Comparison of ENCODE assay signal across 14 mouse cellular contexts in genomic region chr12:79437572-79437971, GRCm38 (mm10).
"Had no signal": no experiment of that assay in that cellular context is flagged by ENCODE, and none has a peak within 500 bp of the region (broad histone marks: within the 10 kb centered on the region; RNA-seq: fewer than 3 reads in every experiment).

No protein-coding gene starts in this region.

- DNase-seq: kidney, adult 2 months; kidney, postnatal 14 days; lung, adult 2 months; lung, postnatal 4 days; midbrain, embryonic 14.5 days; thymus, adult 18-20 months; thymus, postnatal 14 days had no signal

- H3K36me3 ChIP-seq: kidney, embryonic 15.5 days; limb, embryonic 12.5 days; midbrain, embryonic 10.5 days; neural tube, embryonic 12.5 days had no signal

- ATAC-seq: lung, postnatal 0 days had no signal

- H3K4me3 ChIP-seq: kidney, embryonic 15.5 days; limb, embryonic 12.5 days; midbrain, embryonic 10.5 days; myocyte; neural tube, embryonic 12.5 days had no signal

- H3K4me2 ChIP-seq: kidney, embryonic 15.5 days; limb, embryonic 12.5 days; neural tube, embryonic 12.5 days had no signal

- H3K9ac ChIP-seq: kidney, embryonic 15.5 days; limb, embryonic 12.5 days; liver, embryonic 14.5 days; neural tube, embryonic 12.5 days had no signal

- H3K9me3 ChIP-seq: kidney, embryonic 15.5 days; limb, embryonic 12.5 days; midbrain, embryonic 10.5 days; neural tube, embryonic 12.5 days had no signal

- H3K27me3 ChIP-seq: kidney, embryonic 15.5 days; limb, embryonic 12.5 days; neural tube, embryonic 12.5 days had no signal

- H3K27ac ChIP-seq: kidney, embryonic 15.5 days; limb, embryonic 12.5 days; liver, embryonic 14.5 days; midbrain, embryonic 10.5 days; neural tube, embryonic 12.5 days had no signal
